Comparison of ENCODE assay signal across 15 mouse cellular contexts in genomic region chr9:23694481-23694880, GRCm38 (mm10).
"Had no signal": no experiment of that assay in that cellular context is flagged by ENCODE, and none has a peak within 500 bp of the region (broad histone marks: within the 10 kb centered on the region; RNA-seq: fewer than 3 reads in every experiment).

No protein-coding gene starts in this region.

- DNase-seq: kidney, adult 18-20 months; kidney, postnatal 36 days; layer of hippocampus, postnatal 36 days; liver, postnatal 0 days; lung, embryonic 14.5 days; retina, postnatal 1 day; right cerebral cortex, postnatal 25 days; thymus, adult 18-20 months; thymus, postnatal 14 days; thymus, postnatal 4 days had no signal

- H3K4me3 ChIP-seq: left cerebral cortex, adult 2 months; midbrain, embryonic 12.5 days; midbrain, embryonic 15.5 days; neural tube, embryonic 13.5 days had no signal

- H3K4me2 ChIP-seq: liver, embryonic 11.5 days; lung, embryonic 14.5 days; midbrain, embryonic 12.5 days; midbrain, embryonic 15.5 days; neural tube, embryonic 13.5 days had no signal

- H3K36me3 ChIP-seq: midbrain, embryonic 12.5 days; midbrain, embryonic 15.5 days; neural tube, embryonic 13.5 days had no signal

- H3K27me3 ChIP-seq: midbrain, embryonic 12.5 days; midbrain, embryonic 15.5 days; neural tube, embryonic 13.5 days had no signal
